Mouse (Mus musculus) intestine, postnatal 0 days (tissue): ENCODE data around the gene 1700067K01Rik. TPM values are rescaled to one million over a fixed set of nuclear protein-coding genes. Genes with fewer than 3 reads are reported as not detected.

ENCODE experiments used
- ATAC-seq: fragments of 200-750 bp; cut with Nextera tagmentation; 2 replicates; pipeline ENCODE4 v1.8.0; 2017; ENCODE audit warnings: mild to moderate bottlenecking, moderate TSS enrichment, moderate library complexity
- H3K27ac ChIP-seq: fragments of 300-500 bp; sonication (generic); 2 replicates; pipeline ENCODE4 v1.5.1; 2014; ENCODE audit warnings: mild to moderate bottlenecking, low read depth, low read length, moderate library complexity
- H3K27me3 ChIP-seq: fragments of 300-500 bp; sonication (generic); replicated peaks from 2 replicates; pipeline ENCODE4 v1.6.1; 2014; ENCODE audit warnings: low read length, mixed read lengths; ENCODE audit not compliant: control insufficient read depth, insufficient read depth
- H3K36me3 ChIP-seq: fragments of 300-500 bp; sonication (generic); 2 replicates; pipeline ENCODE4 v1.6.1; 2014; ENCODE audit warnings: mild to moderate bottlenecking, moderate library complexity; ENCODE audit not compliant: control insufficient read depth, insufficient read depth
- H3K4me1 ChIP-seq: fragments of 300-500 bp; sonication (generic); replicated peaks from 2 replicates; pipeline ENCODE4 v1.6.1; 2014; ENCODE audit warnings: antibody characterized with exemption, low read length, mixed read lengths; ENCODE audit not compliant: control insufficient read depth, insufficient read depth
- H3K4me2 ChIP-seq: fragments of 300-500 bp; sonication (generic); replicated peaks from 2 replicates; pipeline ENCODE4 v1.6.1; 2014; ENCODE audit warnings: low read depth, mild to moderate bottlenecking, moderate library complexity
- H3K4me3 ChIP-seq: fragments of 300-500 bp; sonication (generic); 2 replicates; pipeline ENCODE4 v1.5.1; 2014; ENCODE audit warnings: low read depth, low read length
- H3K9ac ChIP-seq: fragments of 300-500 bp; sonication (generic); 2 replicates; pipeline ENCODE4 v1.6.1; 2014; ENCODE audit warnings: mild to moderate bottlenecking, low read depth, low read length
- H3K9me3 ChIP-seq: fragments of 300-500 bp; sonication (generic); 2 replicates; pipeline ENCODE4 v1.6.1; 2016; ENCODE audit warnings: mixed run types; ENCODE audit not compliant: control insufficient read depth
- CTCF ChIP-seq: sonication (generic); IDR thresholded peaks from 2 replicates; pipeline ENCODE4 v1.5.1; 2016; ENCODE audit warnings: low read depth, mild to moderate bottlenecking, control low read depth, antibody characterized with exemption, moderate library complexity
- WGBS: fragments of 180-500 bp; shearing (Covaris S2); extraction: QIAGEN DNeasy Blood & Tissue Kit; methylation state at CpG from one replicate; pipeline ENCODE4 v1.1.7; 2014; 5-methylcytosine and 5-hydroxymethylcytosine counted together
- polyA plus RNA-seq: library from polyadenylated mRNA; unstranded; fragments of >200 nt; fragmentation: Nextera tagmentation; extraction: Ambion mirVana; gene quantifications from 2 replicates; pipeline ENCODE4 v1.2.1, GENCODE M21; 2015

The 1700067K01Rik gene
- polyA plus RNA-seq, 1 experiment from 2014 or later = 0.86 TPM

- Histone ChIP-seq H3K27me3 (no peaks in the 10 kb centered on the region), H3K4me1 (no peaks in the 10 kb centered on the region), H3K36me3 (peaks cover 47% of the 10 kb centered on the region), H3K27ac (no peak overlapping the region), H3K9me3 (no peaks in the 10 kb centered on the region), H3K9ac (no peak overlapping the region), H3K4me2 (no peak overlapping the region), H3K4me3 (no peak overlapping the region)
- no peak for ATAC-seq
- 87% methylated on average over 2 of the region's 2 CpGs for WGBS
- TF ChIP-seq CTCF = no peak
These were observed 8.8 kb upstream of the 1700067K01Rik start for GRCm38 (mm10) chr8:83992488-83992887.

GRCm38 (mm10) chr8:83994030-83994429, 7.3 kb upstream of the 1700067K01Rik start:
- TF ChIP-seq CTCF = no peak
- no peaks in the 10 kb centered on the region for H3K27me3 ChIP-seq
- no peak overlapping the region for H3K4me2 ChIP-seq
- no peak overlapping the region for H3K9ac ChIP-seq
- H3K27ac ChIP-seq = no peak overlapping the region
- no peak for ATAC-seq
- H3K4me3 ChIP-seq = no peak overlapping the region
- no peaks in the 10 kb centered on the region for H3K9me3 ChIP-seq
- no peaks in the 10 kb centered on the region; the same call in 1 of the 2 replicates for H3K4me1 ChIP-seq
- WGBS = 80% methylated on average over 3 of the region's 3 CpGs
- peaks cover 32% of the 10 kb centered on the region for H3K36me3 ChIP-seq

- TF ChIP-seq CTCF = no peak
- H3K27me3 ChIP-seq = no peaks in the 10 kb centered on the region
- H3K4me2 ChIP-seq = peak overlapping the region; percentile 93; the same call in 1 of the 2 replicates
- H3K9me3 ChIP-seq = no peaks in the 10 kb centered on the region
- ATAC-seq = no peak
- H3K27ac ChIP-seq = no peak overlapping the region
- WGBS = 39% methylated on average over 12 of the region's 12 CpGs
- H3K36me3 ChIP-seq = peaks cover 17% of the 10 kb centered on the region
- peak overlapping the region; percentile 67; the same call in 1 of the 2 replicates for H3K4me3 ChIP-seq
- no peak overlapping the region for H3K9ac ChIP-seq
- no peaks in the 10 kb centered on the region; the same call in 1 of the 2 replicates for H3K4me1 ChIP-seq
These were observed 5.3 kb upstream of the 1700067K01Rik start for GRCm38 (mm10) chr8:83995973-83996372.

GRCm38 (mm10) chr8:83996567-83997505, 4.5 kb upstream of the 1700067K01Rik start:
- ATAC-seq = peak; percentile 74
- H3K36me3 ChIP-seq = peaks cover 14% of the 10 kb centered on the region; the same call in 1 of the 2 replicates
- no peaks in the 10 kb centered on the region; the same call in 1 of the 2 replicates for H3K4me1 ChIP-seq
- under 1% methylated on average over 52 of the region's 103 CpGs for WGBS
- H3K9me3 ChIP-seq = no peaks in the 10 kb centered on the region
- no peak for TF ChIP-seq CTCF
- H3K27ac ChIP-seq = peak overlapping the region; percentile 82
- H3K27me3 ChIP-seq = no peaks in the 10 kb centered on the region
- H3K4me3 ChIP-seq = peak overlapping the region; percentile 67
- H3K9ac ChIP-seq = peak overlapping the region; percentile 53
- H3K4me2 ChIP-seq = peak overlapping the region; percentile 93

- H3K4me2 ChIP-seq = peak within 1 kb of the TSS; percentile 93
- H3K27ac ChIP-seq = peak within 1 kb of the TSS; percentile 82
- no peaks in the 10 kb centered on the region for H3K9me3 ChIP-seq
- H3K9ac ChIP-seq = peak within 1 kb of the TSS; percentile 53
- peak within 1 kb of the TSS; percentile 67 for H3K4me3 ChIP-seq
- no peak for TF ChIP-seq CTCF
- H3K27me3 ChIP-seq = no peaks in the 10 kb centered on the region
- no peaks in the 10 kb centered on the region; the same call in 1 of the 2 replicates for H3K4me1 ChIP-seq
- WGBS = under 1% methylated on average over 44 of the region's 112 CpGs
- H3K36me3 ChIP-seq = peaks cover 6% of the 10 kb centered on the region; the same call in 1 of the 2 replicates
- peak; percentile 5; the same call in 1 of the 2 replicates for ATAC-seq
These were observed 3.7 kb upstream of the 1700067K01Rik start, which contains the start of gene Samd1 for GRCm38 (mm10) chr8:83997511-83998141. Gene Samd1, plus strand, starts transcription at chr8:83997672.
